Mouse (Mus musculus): Measurements from ENCODE around the gene Cybrd1. TPM values are rescaled to one million over a fixed set of nuclear protein-coding genes. Genes with fewer than 3 reads are reported as not detected.

The Cybrd1 gene
- total and polyA plus RNA-seq, 3 experiments = 0.08 to 0.21 TPM; not detected in 1

DNA sequence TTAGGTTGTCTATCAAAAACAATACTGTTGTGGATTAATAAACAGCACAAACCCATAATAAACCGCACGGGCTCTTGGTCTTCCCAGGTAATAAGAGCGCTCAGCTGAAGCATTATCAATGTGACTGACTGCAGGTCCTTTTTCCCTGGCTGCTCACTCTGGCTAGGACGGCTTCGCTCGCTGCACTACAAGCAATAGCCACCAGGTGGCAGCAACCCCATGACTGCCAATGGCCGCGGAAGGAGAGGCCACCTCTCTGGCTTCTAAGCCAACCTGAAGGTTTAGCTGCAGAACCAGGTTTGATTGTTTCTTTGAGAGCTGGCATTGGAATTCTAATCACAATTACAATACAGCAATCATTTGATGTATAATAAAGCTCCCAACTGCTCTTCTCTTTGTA, 37.8 kb downstream of the Cybrd1 start:
- peak; percentile 47; the same call in 1 of the 2 replicates for TF ChIP-seq SIN3A (IDR thresholded peaks at IDR 0.05; ENCODE audit: low read length)
- TF ChIP-seq CTCF (IDR thresholded peaks at IDR 0.05 in 2 of 3, conservative IDR thresholded peaks at IDR 0.05 in 1 of 3; ENCODE audit: control insufficient read depth in 1 of 3, insufficient read depth in 1 of 3, low read depth in 2 of 3, low read length in 3 of 3, poor library complexity in 1 of 3, severe bottlenecking in 1 of 3) = peak; percentile 96 to 99 (median 97)
- TF ChIP-seq SMC3 (IDR thresholded peaks at IDR 0.05; ENCODE audit: low read depth, low read length) = peak; percentile 99
- TF ChIP-seq ELF1 (IDR thresholded peaks at IDR 0.05; ENCODE audit: low read depth, low read length) = 0 out of 2 replicates have a peak, but pooled peaks have one; percentile 18
- TF ChIP-seq RAD21 (IDR thresholded peaks at IDR 0.05; ENCODE audit: low read depth, low read length) = peak; percentile 97
- TF ChIP-seq ZC3H11A (IDR thresholded peaks at IDR 0.05; ENCODE audit: low read depth, low read length) = peak; percentile 95
- no peak for TF ChIP-seq UBTF (IDR thresholded peaks at IDR 0.05; ENCODE audit: borderline replicate concordance, insufficient read depth, low read depth, low read length)
- TF ChIP-seq TCF12 (IDR thresholded peaks at IDR 0.05; ENCODE audit: low read depth, low read length) = no peak
- Histone ChIP-seq H3K4me3 (ENCODE audit: control insufficient read depth in 1 of 2, insufficient read depth in 1 of 2, low read depth in 2 of 2, low read length in 2 of 2) (no peak overlapping the region), H3K4me1 (ENCODE audit: control insufficient read depth in 1 of 2, insufficient read depth in 2 of 2, low read length in 2 of 2) (peaks cover 1 to 5% of the 10 kb centered on the region in 2 experiments; a peak in 2 of 4 replicates), H3K79me2 (ENCODE audit: control insufficient read depth, insufficient read depth, low read length, poor library complexity) (no peaks in the 10 kb centered on the region), H3K9ac (ENCODE audit: control insufficient read depth, low read depth, low read length, poor library complexity, severe bottlenecking) (no peak overlapping the region), H3K9me3 (replicated peaks; ENCODE audit: insufficient read depth, low read length) (no peaks in the 10 kb centered on the region), H3K27me3 (ENCODE audit: control insufficient read depth in 1 of 2, insufficient read depth in 2 of 2, low read length in 2 of 2) (no peaks in the 10 kb centered on the region), H3K36me3 (ENCODE audit: control insufficient read depth in 1 of 2, insufficient read depth in 2 of 2, low read length in 2 of 2) (peaks cover 0 to 5% of the 10 kb centered on the region in 2 experiments; a peak in 2 of 4 replicates), H3K27ac (ENCODE audit: control insufficient read depth, low read depth, low read length) (no peak overlapping the region)
- DNase-seq (ENCODE audit: low read depth, low spot score) = peak; percentile 80

DNA sequence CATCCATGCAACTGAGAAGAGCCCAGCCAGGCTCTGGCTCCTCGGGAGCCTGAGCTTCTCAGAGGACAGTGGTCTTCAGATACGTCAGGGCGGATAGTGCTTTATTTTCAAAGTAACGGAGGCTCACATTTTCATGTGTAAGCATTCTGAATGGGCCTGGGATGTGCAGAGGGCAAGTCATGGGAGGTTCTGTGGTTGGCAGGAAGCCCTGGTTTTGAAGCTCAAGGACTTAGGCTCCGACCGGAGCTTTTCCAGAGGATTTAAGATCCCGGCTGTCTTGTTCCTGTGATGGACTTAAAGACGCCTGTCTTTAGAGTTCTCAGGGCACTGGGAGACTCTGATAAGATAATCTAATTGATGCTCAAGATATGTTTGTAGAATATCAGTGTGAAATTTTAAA, 38.7 kb downstream of the Cybrd1 start:
- DNase-seq (ENCODE audit: low read depth, low spot score) = no peak
- Histone ChIP-seq H3K27me3 (ENCODE audit: control insufficient read depth in 1 of 2, insufficient read depth in 2 of 2, low read length in 2 of 2) (no peaks in the 10 kb centered on the region), H3K4me3 (ENCODE audit: control insufficient read depth in 1 of 2, insufficient read depth in 1 of 2, low read depth in 2 of 2, low read length in 2 of 2) (no peak overlapping the region), H3K9me3 (replicated peaks; ENCODE audit: insufficient read depth, low read length) (no peaks in the 10 kb centered on the region), H3K4me1 (ENCODE audit: control insufficient read depth in 1 of 2, insufficient read depth in 2 of 2, low read length in 2 of 2) (peaks cover 2 to 8% of the 10 kb centered on the region in 2 experiments; a peak in 2 of 4 replicates), H3K27ac (ENCODE audit: control insufficient read depth, low read depth, low read length) (no peak overlapping the region), H3K9ac (ENCODE audit: control insufficient read depth, low read depth, low read length, poor library complexity, severe bottlenecking) (no peak overlapping the region), H3K36me3 (ENCODE audit: control insufficient read depth in 1 of 2, insufficient read depth in 2 of 2, low read length in 2 of 2) (peaks cover 0 to 9% of the 10 kb centered on the region in 2 experiments; a peak in 2 of 4 replicates), H3K79me2 (ENCODE audit: control insufficient read depth, insufficient read depth, low read length, poor library complexity) (no peaks in the 10 kb centered on the region)
- TF ChIP-seq ETS1 (IDR thresholded peaks at IDR 0.05; ENCODE audit: low read depth, low read length) (no peak), MEF2A (IDR thresholded peaks at IDR 0.05; ENCODE audit: extremely low read depth, insufficient replicate concordance, low read depth, low read length, poor library complexity, severe bottlenecking) (no peak), BHLHE40 (IDR thresholded peaks at IDR 0.05; ENCODE audit: borderline replicate concordance, low read depth, low read length) (no peak), JUND (IDR thresholded peaks at IDR 0.05; ENCODE audit: low read depth, low read length) (no peak), MXI1 (IDR thresholded peaks at IDR 0.05; ENCODE audit: low read depth, low read length) (no peak), CTCF (IDR thresholded peaks at IDR 0.05 in 2 of 3, conservative IDR thresholded peaks at IDR 0.05 in 1 of 3; ENCODE audit: control insufficient read depth in 1 of 3, insufficient read depth in 1 of 3, low read depth in 2 of 3, low read length in 3 of 3, poor library complexity in 1 of 3, severe bottlenecking in 1 of 3) (no peak), MYC (IDR thresholded peaks at IDR 0.05; ENCODE audit: low read depth, low read length) (no peak), ZC3H11A (IDR thresholded peaks at IDR 0.05; ENCODE audit: low read depth, low read length) (no peak), POLR2AphosphoS5 (IDR thresholded peaks at IDR 0.05; ENCODE audit: borderline replicate concordance, low read depth, low read length) (no peak), POLR2AphosphoS2 (IDR thresholded peaks at IDR 0.05; ENCODE audit: low read length) (no peak), SMC3 (IDR thresholded peaks at IDR 0.05; ENCODE audit: low read depth, low read length) (no peak), TCF12 (IDR thresholded peaks at IDR 0.05; ENCODE audit: low read depth, low read length) (no peak), CHD1 (IDR thresholded peaks at IDR 0.05; ENCODE audit: low read depth, low read length) (no peak)
